Mouse (Mus musculus) forebrain, embryonic 13.5 days (tissue): ENCODE measurements around the gene Col11a2. TPM values are rescaled to one million over a fixed set of nuclear protein-coding genes. Genes with fewer than 3 reads are reported as not detected.

Experiments used
- ATAC-seq: fragments of 200-750 bp; cut with Nextera tagmentation; 2 replicates; pipeline ENCODE4 v1.8.0; 2017
- H3K27ac ChIP-seq: fragments of 300-500 bp; sonication (generic); 2 replicates; pipeline ENCODE4 v1.5.1; 2015; ENCODE audit warnings: inconsistent platforms, mild to moderate bottlenecking, moderate library complexity
- H3K27me3 ChIP-seq: fragments of 300-500 bp; sonication (generic); 2 replicates; pipeline ENCODE4 v1.6.1; 2015; ENCODE audit warnings: mild to moderate bottlenecking, inconsistent platforms
- H3K36me3 ChIP-seq: fragments of 300-500 bp; sonication (generic); 2 replicates; pipeline ENCODE4 v1.6.1; 2015; ENCODE audit warnings: mild to moderate bottlenecking, inconsistent platforms; ENCODE audit not compliant: poor library complexity, severe bottlenecking
- H3K4me1 ChIP-seq: fragments of 300-500 bp; sonication (generic); 2 replicates; pipeline ENCODE4 v1.6.1; 2015; ENCODE audit warnings: inconsistent platforms
- H3K4me2 ChIP-seq: fragments of 300-500 bp; sonication (generic); 2 replicates; pipeline ENCODE4 v1.6.1; 2015; ENCODE audit warnings: inconsistent platforms, mild to moderate bottlenecking, moderate library complexity
- H3K4me3 ChIP-seq: fragments of 300-500 bp; sonication (generic); 2 replicates; pipeline ENCODE4 v1.5.1; 2015; ENCODE audit warnings: mild to moderate bottlenecking, inconsistent platforms
- H3K9ac ChIP-seq: fragments of 300-500 bp; sonication (generic); 2 replicates; pipeline ENCODE4 v1.6.1; 2015; ENCODE audit warnings: mild to moderate bottlenecking, inconsistent platforms
- H3K9me3 ChIP-seq: fragments of 300-500 bp; sonication (generic); replicated peaks from 2 replicates; pipeline ENCODE4 v1.6.1; 2016; ENCODE audit warnings: inconsistent platforms
- WGBS: fragments of 180-500 bp; shearing (Covaris S2); methylation state at CpG from one replicate; pipeline ENCODE4 v1.1.7; 2015; 5-methylcytosine and 5-hydroxymethylcytosine counted together
- microRNA counts: library from miRNA; unstranded; fragments of <30 nt; microRNA quantifications from one replicate; lab custom pipeline; 2016
- microRNA-seq: library from miRNA; unstranded; fragments of <30 nt; microRNA quantifications from one replicate; pipeline ENCODE4, GENCODE M21; 2016
- polyA plus RNA-seq: library from polyadenylated mRNA; unstranded; fragments of >200 nt; fragmentation: Nextera tagmentation; extraction: Ambion mirVana; gene quantifications from 2 replicates; pipeline ENCODE4 v1.2.1, GENCODE M21; 2015

Col11a2 gene
- polyA plus RNA-seq, 1 experiment from 2014 or later, result 0.80 TPM

GRCm38 (mm10) chr17:34110309-34110708 is 71.1 kb downstream of the Col11a2 start:
- H3K27me3 ChIP-seq, result no peaks in the 10 kb centered on the region
- no peak overlapping the region; the same call in 1 of the 2 replicates for H3K4me3 ChIP-seq
- H3K4me1 ChIP-seq, result peaks cover 21% of the 10 kb centered on the region
- peaks cover 68% of the 10 kb centered on the region for H3K36me3 ChIP-seq
- H3K9me3 ChIP-seq, result no peaks in the 10 kb centered on the region
- no peak overlapping the region for H3K4me2 ChIP-seq
- 64% methylated on average over 8 of the region's 8 CpGs for WGBS
- 0 out of 2 replicates have a peak overlapping the region, but pooled peaks have one; percentile 16 for H3K9ac ChIP-seq
- ATAC-seq, result no peak
- peak overlapping the region; percentile 57 for H3K27ac ChIP-seq

GRCm38 (mm10) chr17:34114114-34114513 is 74.9 kb downstream of the Col11a2 start:
- Histone ChIP-seq H3K27ac (no peak overlapping the region), H3K9ac (no peak overlapping the region), H3K4me3 (no peak overlapping the region), H3K4me1 (peaks cover 46% of the 10 kb centered on the region), H3K4me2 (no peak overlapping the region), H3K27me3 (no peaks in the 10 kb centered on the region), H3K9me3 (no peaks in the 10 kb centered on the region), H3K36me3 (peaks cover 93% of the 10 kb centered on the region)
- no peak for ATAC-seq
- 96% methylated on average over 7 of the region's 7 CpGs for WGBS

MicroRNA genes within 50 kb of the gene (microRNA counts, 519-probe panel; counts per million panel counts)
- 3,388 counts per million, percentile 71 among the panel's probes with 10 or more counts for microRNA mmu-miR-219 (lab: Ali Mortazavi, UCI)

Small RNA genes within 50 kb of the gene (microRNA-seq; reads per million reads assigned to microRNA genes)
- gene Mir219a-1 (0.80 reads per million), gene Mir219c (not detected)

Other genes starting within 250 kb of the Col11a2 start
- gene Kank3, start 228.9 kb upstream of the Col11a2 start, polyA plus RNA-seq, result 27.3 and 29.0 TPM in 2 replicates
- 779 and 868 TPM in 2 replicates for gene Rps28, start 214.9 kb upstream of the Col11a2 start, polyA plus RNA-seq
- 473 and 507 TPM in 2 replicates for gene Ndufa7, start 214.9 kb upstream of the Col11a2 start, polyA plus RNA-seq
- gene Cd320, start 196.3 kb upstream of the Col11a2 start, polyA plus RNA-seq, result 60.1 and 66.1 TPM in 2 replicates
- not detected in 2 replicates for gene Gm7029, start 165.6 kb upstream of the Col11a2 start, polyA plus RNA-seq
- gene Kifc1, start 148.8 kb upstream of the Col11a2 start, polyA plus RNA-seq, result 6.8 and 7.4 TPM in 2 replicates
- 0.28 and 0.49 TPM in 2 replicates for gene Platr17, start 134.3 kb upstream of the Col11a2 start, polyA plus RNA-seq
- gene Daxx, start 130.0 kb upstream of the Col11a2 start, polyA plus RNA-seq, result 60.7 and 68.0 TPM in 2 replicates
- 12.3 and 15.0 TPM in 2 replicates for gene Tapbp, start 123.5 kb upstream of the Col11a2 start, polyA plus RNA-seq
- 18.1 and 20.6 TPM in 2 replicates for gene Zbtb22, start 123.5 kb upstream of the Col11a2 start, polyA plus RNA-seq
- gene Rgl2, start 109.9 kb upstream of the Col11a2 start, polyA plus RNA-seq, result 39.3 and 46.6 TPM in 2 replicates
- 204 and 214 TPM in 2 replicates for gene Pfdn6, start 99.1 kb upstream of the Col11a2 start, polyA plus RNA-seq
- 28.4 and 29.4 TPM in 2 replicates for gene Wdr46, start 98.8 kb upstream of the Col11a2 start, polyA plus RNA-seq
- 7.3 and 9.4 TPM in 2 replicates for gene B3galt4, start 87.9 kb upstream of the Col11a2 start, polyA plus RNA-seq
- gene Vps52, start 83.6 kb upstream of the Col11a2 start, polyA plus RNA-seq, result 58.6 and 61.4 TPM in 2 replicates
- gene Rps18, start 83.4 kb upstream of the Col11a2 start, polyA plus RNA-seq, result 1,165 and 1,184 TPM in 2 replicates
- gene H2-K1, start 39.1 kb upstream of the Col11a2 start, polyA plus RNA-seq, result 12.9 and 24.0 TPM in 2 replicates
- 12.4 and 15.3 TPM in 2 replicates for gene Ring1, start 14.8 kb upstream of the Col11a2 start, polyA plus RNA-seq
- 76.0 and 88.0 TPM in 2 replicates for gene H2-Ke6, start 11.4 kb upstream of the Col11a2 start, polyA plus RNA-seq
- gene Slc39a7, start 7.8 kb upstream of the Col11a2 start, polyA plus RNA-seq, result 139 and 159 TPM in 2 replicates
- 52.6 and 57.1 TPM in 2 replicates for gene Rxrb, start 7.6 kb upstream of the Col11a2 start, polyA plus RNA-seq
- gene H2-Oa, start 52.9 kb downstream of the Col11a2 start, polyA plus RNA-seq, result not detected in 2 replicates
- 8.7 and 10.0 TPM in 2 replicates for gene H2-DMa, start 80.1 kb downstream of the Col11a2 start, polyA plus RNA-seq
- 124 and 125 TPM in 2 replicates for gene Brd2, start 83.2 kb downstream of the Col11a2 start, polyA plus RNA-seq
- 0.20 TPM in 1 of 2 replicates, not detected in the other for gene H2-DMb2, start 103.9 kb downstream of the Col11a2 start, polyA plus RNA-seq
- 0.20 TPM in 1 of 2 replicates, not detected in the other for gene H2-DMb1, start 113.6 kb downstream of the Col11a2 start, polyA plus RNA-seq
- 0.84 and 0.94 TPM in 2 replicates for gene Tap1, start 148.1 kb downstream of the Col11a2 start, polyA plus RNA-seq
- gene Psmb9, start 148.3 kb downstream of the Col11a2 start, polyA plus RNA-seq, result 0.43 and 0.73 TPM in 2 replicates
- gene Psmb8, start 158.3 kb downstream of the Col11a2 start, polyA plus RNA-seq, result 0.65 and 1.6 TPM in 2 replicates
- 0.76 and 0.87 TPM in 2 replicates for gene Tap2, start 164.1 kb downstream of the Col11a2 start, polyA plus RNA-seq
- not detected in 2 replicates for gene H2-Ob, start 199.5 kb downstream of the Col11a2 start, polyA plus RNA-seq
- gene H2-Ab1, start 218.3 kb downstream of the Col11a2 start, polyA plus RNA-seq, result 1.4 and 1.5 TPM in 2 replicates
- gene H2-Aa, start 248.4 kb downstream of the Col11a2 start, polyA plus RNA-seq, result 0.21 TPM in 1 of 2 replicates, not detected in the other